Mouse (Mus musculus) bone marrow macrophage, adult 2 months (primary cell): ENCODE measurements at regions not wholly inside any gene's neighbourhood (a gene's known extent, or its start where the extent isn't known, plus 50 kb on each side); places are given as distances from the start of the nearest gene placed in this dataset.

Experiments
- CTCF ChIP-seq: IDR thresholded peaks from 2 replicates; pipeline ENCODE4 v1.5.1; 2012; ENCODE audit warnings: low read depth, mild to moderate bottlenecking, low read length, moderate library complexity
- POLR2A ChIP-seq: IDR thresholded peaks from 2 replicates; pipeline ENCODE4 v1.6.1; 2012; ENCODE audit warnings: mild to moderate bottlenecking, low read depth, low read length, borderline replicate concordance

DNA sequence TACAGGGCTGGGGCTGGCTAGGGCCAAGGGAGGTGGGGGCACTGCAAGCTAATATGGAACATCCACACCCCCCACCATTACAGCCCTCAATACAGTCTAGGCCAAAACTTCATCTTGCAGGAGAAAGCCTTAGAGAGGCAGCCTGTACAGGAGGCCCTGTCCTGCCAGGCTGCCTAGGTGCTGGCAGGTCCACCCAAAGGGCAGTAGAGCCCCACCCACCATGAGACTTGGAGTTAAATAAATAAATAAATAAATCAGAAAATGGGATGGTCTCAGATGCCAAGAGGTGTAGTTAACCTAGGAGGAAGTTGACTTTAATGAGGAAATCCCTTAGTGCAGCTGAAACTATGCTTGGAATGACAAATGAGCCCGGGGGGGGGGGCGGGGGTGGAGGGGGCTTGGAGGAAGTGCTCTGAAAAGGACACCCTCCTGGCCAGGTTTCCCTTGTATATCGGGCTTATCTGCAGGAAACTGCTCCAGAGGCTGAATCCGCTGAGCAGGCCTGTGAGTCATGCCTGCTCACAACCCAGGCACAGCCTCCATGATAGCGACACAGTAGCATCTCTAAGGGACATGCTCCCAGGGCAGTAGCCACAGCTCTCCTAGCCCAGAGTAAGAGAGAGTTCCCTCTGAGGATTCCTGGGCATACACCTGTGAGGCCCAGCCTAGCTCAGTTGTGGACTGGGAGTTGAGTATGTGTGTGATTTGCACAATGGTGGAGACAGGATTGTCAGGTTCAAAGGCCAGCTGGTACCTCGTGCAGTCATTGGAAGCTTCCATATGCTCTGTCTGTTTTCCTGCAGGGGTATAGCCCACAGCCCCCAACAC is 85.7 kb upstream of the Ccnd1 start:
- TF ChIP-seq POLR2A (no peak), CTCF (no peak)
